Mouse (Mus musculus): ENCODE results near the gene Mtx1. TPM values are rescaled to one million over a fixed set of nuclear protein-coding genes. Genes with fewer than 3 reads are reported as not detected.

Gene Mtx1
- 160 and 167 TPM in 2 replicates for polyA plus RNA-seq (2016; fragmentation: Nextera tagmentation; extraction: Ambion mirVana)

- 10% methylated on average over 21 of the region's 21 CpGs for WGBS (ENCODE audit: insufficient replicate concordance)
- H3K27me3 ChIP-seq (replicated peaks): peaks cover 89% of the 10 kb centered on the region
- H3K4me2 ChIP-seq: peak within 1 kb of the TSS; percentile 76
- no peaks in the 10 kb centered on the region for H3K9me3 ChIP-seq (replicated peaks)
- H3K4me3 ChIP-seq: peak within 1 kb of the TSS; percentile 55
- ATAC-seq: no peak
- peak within 1 kb of the TSS; percentile 1 for H3K9ac ChIP-seq
- H3K27ac ChIP-seq: no peak within 1 kb of the TSS
- H3K4me1 ChIP-seq: peaks cover 31% of the 10 kb centered on the region
- H3K36me3 ChIP-seq: no peaks in the 10 kb centered on the region
These were observed at the start of gene Mtx1 for GRCm38 (mm10) chr3:89226900-89227299. Mtx1 (minus strand) TSS chr3:89227088.

- Histone ChIP-seq H3K27me3 (replicated peaks) (peaks cover 75% of the 10 kb centered on the region), H3K4me3 (no peak overlapping the region), H3K9me3 (replicated peaks) (no peaks in the 10 kb centered on the region), H3K36me3 (no peaks in the 10 kb centered on the region), H3K27ac (no peak overlapping the region), H3K4me2 (no peak overlapping the region), H3K4me1 (peaks cover 42% of the 10 kb centered on the region), H3K9ac (no peak overlapping the region)
- no peak for ATAC-seq
- WGBS (ENCODE audit: insufficient replicate concordance): 85% methylated on average over 13 of the region's 13 CpGs
These were observed 49.2 kb upstream of the Mtx1 start for GRCm38 (mm10) chr3:89276061-89276460.

DNA sequence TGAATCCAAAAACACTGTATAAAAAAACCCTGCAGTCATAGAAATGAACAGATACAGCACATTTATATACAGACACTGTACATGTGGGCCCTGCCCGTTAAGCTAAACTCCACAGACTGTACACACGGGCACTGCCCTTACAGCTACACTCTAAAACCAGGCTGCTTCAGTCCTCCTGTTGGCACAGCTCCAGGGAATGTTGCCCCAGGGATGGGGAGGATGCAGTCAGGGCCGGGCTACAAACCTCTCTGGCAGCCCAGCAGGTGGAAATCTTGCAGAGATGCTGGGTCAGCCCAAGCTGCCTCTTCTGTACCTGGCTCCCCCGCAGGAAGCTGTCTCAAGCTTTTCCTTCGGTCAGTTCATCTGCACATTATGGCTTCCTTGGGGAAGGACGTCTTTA lies 44.9 kb upstream of the Mtx1 start:
- ATAC-seq: no peak

GRCm38 (mm10) chr3:89270891-89271290 lies 44.0 kb upstream of the Mtx1 start:
- peaks cover 43% of the 10 kb centered on the region for H3K4me1 ChIP-seq
- peak overlapping the region; percentile 83 for H3K4me2 ChIP-seq
- peaks cover 26% of the 10 kb centered on the region for H3K27me3 ChIP-seq (replicated peaks)
- no peaks in the 10 kb centered on the region for H3K9me3 ChIP-seq (replicated peaks)
- H3K9ac ChIP-seq: peak overlapping the region; percentile 73; the same call in 1 of the 2 replicates
- ATAC-seq: no peak
- H3K36me3 ChIP-seq: peaks cover 5% of the 10 kb centered on the region; the same call in 1 of the 2 replicates
- 74% methylated on average over 6 of the region's 6 CpGs for WGBS (ENCODE audit: insufficient replicate concordance)
- H3K27ac ChIP-seq: no peak overlapping the region
- H3K4me3 ChIP-seq: no peak overlapping the region

More for the DNA sequence above, 44.9 kb upstream of the Mtx1 start:
- Histone ChIP-seq H3K4me3 (no peak overlapping the region), H3K36me3 (peaks cover 5% of the 10 kb centered on the region; the same call in 1 of the 2 replicates), H3K4me1 (peaks cover 38% of the 10 kb centered on the region), H3K9me3 (replicated peaks) (no peaks in the 10 kb centered on the region), H3K27me3 (replicated peaks) (peaks cover 35% of the 10 kb centered on the region), H3K4me2 (no peak overlapping the region), H3K9ac (no peak overlapping the region), H3K27ac (no peak overlapping the region)
- whole genome bisulfite sequencing (ENCODE audit: insufficient replicate concordance): 67% methylated on average over 6 of the region's 6 CpGs

GRCm38 (mm10) chr3:89270051-89270755 lies 43.3 kb upstream of the Mtx1 start, which contains the start of gene Slc50a1:
Slc50a1 (minus strand) TSS chr3:89270570.
- peak within 1 kb of the TSS; percentile 67 for H3K4me3 ChIP-seq
- H3K4me1 ChIP-seq: peaks cover 45% of the 10 kb centered on the region
- H3K9ac ChIP-seq: peak within 1 kb of the TSS; percentile 73
- peaks cover 5% of the 10 kb centered on the region; the same call in 1 of the 2 replicates for H3K36me3 ChIP-seq
- peak within 1 kb of the TSS; percentile 83 for H3K4me2 ChIP-seq
- peak; percentile 53 for ATAC-seq
- H3K27me3 ChIP-seq (replicated peaks): peaks cover 19% of the 10 kb centered on the region
- no peaks in the 10 kb centered on the region for H3K9me3 ChIP-seq (replicated peaks)
- 3% methylated on average over 39 of the region's 39 CpGs for WGBS (ENCODE audit: insufficient replicate concordance)
- H3K27ac ChIP-seq: peak within 1 kb of the TSS; percentile 39

- Histone ChIP-seq H3K27me3 (replicated peaks) (peaks cover 15% of the 10 kb centered on the region), H3K9ac (no peak overlapping the region), H3K9me3 (replicated peaks) (no peaks in the 10 kb centered on the region), H3K27ac (no peak overlapping the region), H3K36me3 (peaks cover 5% of the 10 kb centered on the region; the same call in 1 of the 2 replicates), H3K4me2 (peak overlapping the region; percentile 83; the same call in 1 of the 2 replicates), H3K4me1 (peaks cover 45% of the 10 kb centered on the region), H3K4me3 (no peak overlapping the region)
- ATAC-seq: no peak
- WGBS (ENCODE audit: insufficient replicate concordance): 73% methylated on average over 8 of the region's 8 CpGs
These were observed 42.0 kb upstream of the Mtx1 start for GRCm38 (mm10) chr3:89268916-89269315.

DNA sequence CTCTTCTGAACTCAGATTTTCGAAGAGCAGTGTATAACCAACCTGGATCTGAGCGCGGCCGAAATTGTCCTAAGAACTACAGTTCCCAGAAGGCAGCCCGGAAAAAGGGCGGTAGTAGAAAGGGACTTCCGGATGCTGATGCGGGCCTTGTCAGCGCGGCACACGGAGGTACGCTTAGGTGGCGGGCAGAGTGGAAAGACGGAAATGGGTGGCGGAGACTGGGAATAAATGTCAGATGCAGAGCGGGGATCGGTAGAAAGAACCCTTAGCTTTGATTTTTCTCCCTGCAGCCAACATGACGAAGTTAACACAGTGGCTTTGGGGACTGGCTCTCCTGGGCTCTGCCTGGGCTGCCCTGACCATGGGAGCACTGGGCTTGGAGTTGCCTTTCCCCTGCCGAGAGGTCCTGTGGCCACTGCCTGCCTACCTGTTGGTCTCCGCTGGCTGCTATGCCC lies 39.6 kb upstream of the Mtx1 start:
- ATAC-seq: peak; percentile 87
- Histone ChIP-seq H3K36me3 (peaks cover 5% of the 10 kb centered on the region; the same call in 1 of the 2 replicates), H3K9me3 (replicated peaks) (no peaks in the 10 kb centered on the region), H3K27me3 (replicated peaks) (0 out of 2 replicates have a peak, but pooled peaks cover 7% of the 10 kb centered on the region), H3K9ac (peak overlapping the region; percentile 79), H3K4me3 (peak overlapping the region; percentile 71), H3K4me1 (peaks cover 51% of the 10 kb centered on the region), H3K27ac (peak overlapping the region; percentile 59), H3K4me2 (peak overlapping the region; percentile 78)
- WGBS (ENCODE audit: insufficient replicate concordance): 0% methylated on average over 20 of the region's 20 CpGs

DNA sequence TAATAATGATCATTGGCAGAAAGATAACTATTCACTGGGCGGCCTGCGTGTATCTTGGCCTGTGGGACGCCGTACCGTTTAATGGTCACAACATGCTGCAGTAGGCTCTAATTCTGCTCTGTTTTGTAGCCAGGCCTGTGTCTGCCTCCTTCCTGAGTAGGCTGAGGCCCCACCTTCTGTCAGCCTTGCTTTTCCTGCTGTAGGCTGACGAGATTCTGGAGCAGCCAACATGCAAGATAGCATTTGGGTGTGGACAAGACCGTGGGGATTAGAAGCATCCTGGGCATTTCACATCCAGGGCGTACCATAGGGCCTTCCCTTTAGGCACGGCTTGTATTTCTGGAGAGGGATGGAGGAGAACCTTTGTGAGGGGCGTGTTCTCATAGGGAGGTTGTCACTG lies 35.5 kb upstream of the Mtx1 start:
- Histone ChIP-seq H3K9me3 (replicated peaks) (no peaks in the 10 kb centered on the region), H3K4me3 (no peak overlapping the region), H3K36me3 (no peaks in the 10 kb centered on the region), H3K4me2 (no peak overlapping the region), H3K27me3 (replicated peaks) (peaks cover 31% of the 10 kb centered on the region), H3K9ac (no peak overlapping the region), H3K4me1 (peaks cover 19% of the 10 kb centered on the region), H3K27ac (no peak overlapping the region)
- no peak for ATAC-seq
- 51% methylated on average over 10 of the region's 10 CpGs for WGBS (ENCODE audit: insufficient replicate concordance)

DNA sequence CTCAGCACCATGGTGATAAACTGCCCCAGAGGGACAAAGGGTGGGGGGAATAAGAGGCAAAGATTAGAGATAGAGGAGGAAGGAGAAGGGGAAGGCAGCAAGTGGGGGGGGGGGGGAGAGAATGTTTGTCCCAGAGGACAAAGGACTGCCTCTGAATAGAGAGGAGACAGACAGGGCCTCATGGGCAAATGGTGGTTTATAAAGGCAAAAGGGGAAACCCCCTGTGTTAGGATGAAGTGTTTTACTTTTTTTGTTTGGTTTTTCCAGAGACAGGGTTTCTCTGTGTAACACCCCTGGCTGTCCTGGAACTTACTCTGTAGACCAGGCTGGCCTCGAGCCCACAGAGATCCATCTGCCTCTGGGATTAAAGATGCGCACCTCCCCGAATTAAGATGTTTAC lies 33.3 kb upstream of the Mtx1 start:
- H3K4me2 ChIP-seq: no peak overlapping the region
- H3K27ac ChIP-seq: no peak overlapping the region
- no peaks in the 10 kb centered on the region for H3K9me3 ChIP-seq (replicated peaks)
- no peak overlapping the region for H3K4me3 ChIP-seq
- H3K4me1 ChIP-seq: peaks cover 8% of the 10 kb centered on the region; the same call in 1 of the 2 replicates
- H3K36me3 ChIP-seq: no peaks in the 10 kb centered on the region
- H3K9ac ChIP-seq: no peak overlapping the region
- no peak for ATAC-seq
- H3K27me3 ChIP-seq (replicated peaks): peaks cover 47% of the 10 kb centered on the region
- 62% methylated on average over 3 of the region's 3 CpGs for WGBS (ENCODE audit: insufficient replicate concordance)

DNA sequence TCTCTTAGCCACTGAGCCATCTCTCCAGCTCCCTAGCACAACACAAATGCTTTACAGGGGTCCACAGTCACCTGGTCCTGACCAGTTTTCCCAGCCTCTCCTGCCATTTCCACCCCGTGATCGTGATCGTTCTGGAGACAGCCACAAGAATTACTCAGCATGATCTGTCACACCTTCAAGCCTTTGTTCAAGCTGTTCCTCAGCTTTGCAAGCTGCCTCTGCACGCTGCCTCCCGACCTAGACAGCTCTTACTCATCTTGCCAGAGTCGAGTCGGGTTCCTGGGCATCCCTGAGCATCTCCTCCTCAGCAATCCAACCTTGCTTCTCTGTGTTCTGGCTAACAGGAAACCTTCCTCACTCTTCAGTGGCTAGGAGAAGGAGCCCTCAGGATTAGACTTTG lies 32.2 kb upstream of the Mtx1 start, which contains the start of gene Dpm3:
Gene Dpm3 (plus strand): TSS at position 283 of the 400 bp plus-strand sequence.
- no peak for ATAC-seq

GRCm38 (mm10) chr3:89256177-89256576 lies 29.3 kb upstream of the Mtx1 start:
- no peaks in the 10 kb centered on the region for H3K9me3 ChIP-seq (replicated peaks)
- WGBS (ENCODE audit: insufficient replicate concordance): 50% methylated on average over 5 of the region's 5 CpGs
- H3K4me1 ChIP-seq: peaks cover 11% of the 10 kb centered on the region
- no peaks in the 10 kb centered on the region for H3K36me3 ChIP-seq
- H3K27me3 ChIP-seq (replicated peaks): peaks cover 75% of the 10 kb centered on the region
- ATAC-seq: no peak
- H3K4me2 ChIP-seq: no peak overlapping the region
- no peak overlapping the region for H3K27ac ChIP-seq
- H3K9ac ChIP-seq: no peak overlapping the region
- no peak overlapping the region for H3K4me3 ChIP-seq

More for the DNA sequence above, 32.2 kb upstream of the Mtx1 start, which contains the start of gene Dpm3:
- no peaks in the 10 kb centered on the region for H3K9me3 ChIP-seq (replicated peaks)
- H3K27ac ChIP-seq: no peak within 1 kb of the TSS
- H3K4me1 ChIP-seq: peaks cover 11% of the 10 kb centered on the region; the same call in 1 of the 2 replicates
- 45% methylated on average over 7 of the region's 7 CpGs for WGBS (ENCODE audit: insufficient replicate concordance)
- H3K4me3 ChIP-seq: no peak within 1 kb of the TSS
- H3K9ac ChIP-seq: no peak within 1 kb of the TSS
- no peak within 1 kb of the TSS for H3K4me2 ChIP-seq
- H3K27me3 ChIP-seq (replicated peaks): peaks cover 47% of the 10 kb centered on the region
- H3K36me3 ChIP-seq: no peaks in the 10 kb centered on the region

DNA sequence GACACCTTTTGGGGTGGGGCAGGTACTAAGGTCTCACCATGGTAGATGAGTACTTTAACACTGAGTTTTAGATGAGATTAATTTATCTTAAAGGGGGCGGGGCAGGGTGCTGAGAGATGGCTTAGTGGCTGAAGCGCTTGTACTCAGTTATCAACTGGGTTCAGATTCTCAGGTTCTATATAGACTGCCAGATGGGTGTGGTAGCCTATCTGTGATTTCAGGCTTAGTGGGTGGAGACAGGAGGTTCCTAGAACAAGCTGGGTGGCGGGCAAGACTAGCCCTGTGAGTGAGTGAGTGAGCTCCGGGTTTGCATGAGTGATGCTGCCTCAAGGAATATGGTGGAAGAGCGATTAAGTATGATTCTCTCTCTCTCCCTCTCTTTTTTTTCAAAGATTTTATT lies 28.1 kb upstream of the Mtx1 start:
- peaks cover 78% of the 10 kb centered on the region for H3K27me3 ChIP-seq (replicated peaks)
- no peak overlapping the region for H3K27ac ChIP-seq
- H3K4me1 ChIP-seq: peaks cover 21% of the 10 kb centered on the region
- WGBS (ENCODE audit: insufficient replicate concordance): 39% methylated on average over 5 of the region's 5 CpGs
- no peak overlapping the region for H3K9ac ChIP-seq
- H3K4me3 ChIP-seq: no peak overlapping the region
- H3K36me3 ChIP-seq: no peaks in the 10 kb centered on the region
- H3K4me2 ChIP-seq: no peak overlapping the region
- ATAC-seq: peak; percentile 63
- H3K9me3 ChIP-seq (replicated peaks): no peaks in the 10 kb centered on the region

Data from liver, embryonic 12.5 days (tissue).